Mouse (Mus musculus) kidney, adult 18-20 months (tissue): ENCODE measurements around the gene Mef2c.

Source experiments
- DNase-seq: peaks from one replicate; pipeline ENCODE4 v3.0.0; 2021

The Mef2c gene

DNA sequence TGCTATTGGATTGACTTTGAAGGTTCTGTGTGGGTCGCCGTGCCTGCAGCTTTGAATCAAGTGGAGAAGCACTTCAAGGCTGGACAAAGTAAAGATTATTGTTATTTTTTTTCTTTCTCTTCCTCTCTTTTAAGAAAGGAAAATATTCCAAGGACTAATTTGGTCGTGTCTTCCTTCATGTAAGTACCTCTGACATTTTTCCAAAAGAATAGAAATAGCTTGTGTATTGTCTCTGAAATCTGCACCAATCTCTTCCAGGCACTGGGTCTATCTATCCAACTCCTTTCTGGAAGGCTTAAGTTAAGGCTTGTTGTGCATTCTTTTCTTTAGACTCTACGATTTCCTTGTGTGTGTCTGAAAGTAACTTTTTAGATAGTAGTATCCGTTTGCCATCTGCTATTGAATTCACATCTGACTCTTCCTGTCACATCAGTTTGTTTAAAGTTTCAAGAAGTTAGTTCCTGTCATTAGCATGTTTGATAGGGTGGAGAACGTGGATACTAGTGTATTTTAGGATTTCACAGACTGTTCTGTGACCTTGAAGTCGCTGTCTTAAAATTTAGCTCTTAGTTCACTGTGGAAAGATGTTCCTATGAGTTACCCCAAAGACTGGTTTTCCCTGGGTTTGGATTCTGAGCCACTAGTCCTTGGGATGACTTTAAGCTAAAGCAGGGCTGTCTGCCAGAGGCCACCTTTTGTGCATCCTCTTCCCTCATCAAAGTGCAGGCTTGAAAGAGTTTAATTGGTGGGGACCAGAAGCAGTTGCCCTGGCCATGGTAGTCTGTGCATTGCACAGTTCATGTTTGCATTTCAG lies 21.3 kb downstream of the Mef2c start:
- no peak for DNase-seq

DNA sequence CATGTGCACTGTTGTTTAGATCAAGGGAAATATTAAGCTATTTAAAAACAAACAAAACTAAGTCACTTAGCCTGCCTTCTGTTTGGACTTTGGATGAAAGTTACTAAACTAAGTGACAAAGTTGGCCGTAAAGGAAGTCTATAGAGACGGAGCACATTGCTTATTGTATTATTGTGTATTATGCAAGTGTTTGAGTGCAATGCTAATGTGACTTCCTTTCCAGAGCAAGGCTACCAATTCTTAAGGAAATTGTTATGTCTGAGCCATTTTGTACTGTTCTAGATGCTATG lies 21.8 kb downstream of the Mef2c start:
- no peak for DNase-seq

DNA sequence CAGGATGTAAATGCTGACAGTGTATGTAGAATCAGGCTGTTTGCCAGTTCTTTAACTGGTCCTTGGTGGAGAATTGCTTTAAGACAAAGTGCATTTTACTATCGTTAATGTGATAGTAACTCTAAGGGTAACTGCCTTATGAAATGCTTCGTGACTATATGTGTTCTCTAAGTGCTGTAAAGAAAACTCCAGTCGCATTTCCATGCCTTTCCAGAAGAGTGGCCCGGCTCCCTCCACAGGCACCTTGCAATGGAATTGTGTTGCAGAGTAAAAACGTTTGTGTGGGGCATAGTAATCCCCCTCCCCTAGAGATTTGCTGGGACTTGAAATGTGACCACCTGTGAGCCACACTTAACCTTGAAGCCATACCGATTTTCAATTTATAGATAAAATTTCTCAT lies 22.2 kb downstream of the Mef2c start:
- no peak for DNase-seq

- no peak for DNase-seq
Observed at GRCm38 (mm10) chr13:83527921-83528320, 24.1 kb downstream of the Mef2c start.

GRCm38 (mm10) chr13:83529729-83530314 lies 26.0 kb downstream of the Mef2c start:
- DNase-seq = no peak

- DNase-seq = no peak
Observed at GRCm38 (mm10) chr13:83530889-83531288, 27.1 kb downstream of the Mef2c start.

GRCm38 (mm10) chr13:83531968-83532591 lies 28.2 kb downstream of the Mef2c start:
- no peak for DNase-seq

DNA sequence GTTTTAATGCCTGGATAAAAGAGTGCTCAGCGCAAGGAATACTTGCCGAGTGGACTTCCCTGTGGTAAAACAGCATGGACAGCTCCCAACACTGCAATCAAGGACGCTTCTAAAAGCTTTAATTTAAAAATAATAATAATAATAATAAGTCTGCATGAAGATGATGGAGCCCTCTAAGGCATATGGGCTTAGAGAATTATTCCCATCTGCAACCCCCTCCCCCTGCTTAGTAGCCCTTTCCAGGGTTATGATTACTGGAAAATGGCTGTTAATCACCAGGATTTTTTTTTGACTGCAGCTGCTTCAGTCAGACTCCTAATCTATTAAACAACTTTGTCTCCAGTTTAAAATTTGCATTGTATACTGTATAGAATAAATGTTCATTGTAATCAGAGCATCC lies 32.5 kb downstream of the Mef2c start:
- DNase-seq = no peak

GRCm38 (mm10) chr13:83537163-83537562 lies 33.3 kb downstream of the Mef2c start:
- no peak for DNase-seq

DNA sequence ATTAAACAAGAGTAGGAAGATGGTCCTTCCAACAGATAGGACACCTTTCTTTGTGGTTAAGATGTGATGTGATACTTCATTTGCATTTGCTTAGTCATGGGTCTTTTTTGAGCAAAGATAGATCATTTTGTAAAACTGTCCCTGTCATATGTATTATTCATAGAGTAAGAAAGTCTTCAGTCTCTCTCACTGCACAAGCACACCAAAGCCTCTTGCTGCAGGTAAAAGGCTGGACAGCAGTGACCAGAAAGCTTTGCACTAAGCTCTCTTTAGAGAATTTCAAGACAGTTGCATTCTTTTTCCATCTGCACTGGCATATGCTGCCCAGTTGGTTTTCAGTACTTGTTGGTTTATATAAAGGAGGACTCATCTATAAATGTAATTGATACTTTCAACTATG lies 36.1 kb downstream of the Mef2c start:
- no peak for DNase-seq

DNA sequence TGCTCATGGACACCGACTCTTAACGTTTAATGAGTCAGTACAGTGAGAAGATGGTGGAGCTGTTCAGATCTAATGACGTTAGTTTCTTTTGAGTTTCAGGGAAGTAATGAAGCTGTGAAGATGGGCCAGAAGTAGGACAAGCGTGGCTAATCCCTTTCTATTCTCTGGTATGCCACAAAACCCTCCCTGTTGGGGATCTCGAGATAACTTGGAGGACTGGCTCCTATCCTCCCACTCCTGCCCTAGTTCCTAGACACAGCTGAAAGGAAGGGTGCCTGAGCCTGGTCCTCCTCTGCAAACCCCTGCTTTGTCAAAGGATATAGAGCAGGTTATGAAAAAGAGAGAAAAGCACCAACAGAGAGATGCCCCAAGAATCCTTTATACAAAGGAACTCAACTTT lies 38.8 kb downstream of the Mef2c start:
- no peak for DNase-seq

DNA sequence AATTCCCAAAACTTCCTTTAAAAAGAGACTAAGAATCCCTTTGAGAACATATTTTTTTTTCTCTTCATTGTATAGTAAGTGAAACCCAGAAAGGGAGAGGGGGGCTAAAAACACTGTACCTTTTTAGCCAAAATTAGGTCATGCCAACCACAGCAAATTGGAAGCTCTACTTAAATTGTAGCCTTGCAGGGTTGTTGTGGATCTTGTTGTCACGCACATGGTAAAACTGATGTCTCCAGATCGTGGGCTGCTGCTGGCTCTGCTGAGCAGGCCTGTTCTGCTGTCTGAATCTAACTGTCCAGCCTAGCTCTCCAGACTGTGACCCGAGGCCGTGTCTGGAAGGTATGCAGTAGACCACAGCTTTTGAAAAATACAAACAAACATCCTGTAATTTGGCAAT lies 40.9 kb downstream of the Mef2c start:
- no peak for DNase-seq

GRCm38 (mm10) chr13:83546876-83547275 lies 43.0 kb downstream of the Mef2c start:
- DNase-seq = no peak

GRCm38 (mm10) chr13:83551259-83551658 lies 47.4 kb downstream of the Mef2c start:
- no peak for DNase-seq

GRCm38 (mm10) chr13:83552051-83552450 lies 48.2 kb downstream of the Mef2c start:
- DNase-seq = no peak

DNA sequence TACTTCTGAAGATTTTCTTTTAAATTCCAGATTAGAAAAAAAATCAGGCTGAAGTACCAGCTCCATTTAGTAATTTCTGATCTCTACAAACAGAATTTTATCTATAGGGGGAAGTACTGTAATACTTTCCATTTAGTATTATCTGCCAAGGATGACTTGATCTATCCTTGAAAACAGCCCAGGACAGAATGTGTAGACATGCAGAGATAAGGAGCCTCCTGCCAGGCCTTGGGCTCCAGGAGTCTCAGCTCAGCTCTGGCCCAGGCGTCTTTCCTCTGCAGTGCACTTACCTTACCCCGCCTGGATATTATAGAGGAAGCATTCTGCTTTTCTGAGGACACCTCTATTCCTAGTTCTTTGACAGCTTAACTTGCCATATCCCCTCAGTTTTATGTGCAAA lies 59.4 kb downstream of the Mef2c start:
- no peak for DNase-seq

DNA sequence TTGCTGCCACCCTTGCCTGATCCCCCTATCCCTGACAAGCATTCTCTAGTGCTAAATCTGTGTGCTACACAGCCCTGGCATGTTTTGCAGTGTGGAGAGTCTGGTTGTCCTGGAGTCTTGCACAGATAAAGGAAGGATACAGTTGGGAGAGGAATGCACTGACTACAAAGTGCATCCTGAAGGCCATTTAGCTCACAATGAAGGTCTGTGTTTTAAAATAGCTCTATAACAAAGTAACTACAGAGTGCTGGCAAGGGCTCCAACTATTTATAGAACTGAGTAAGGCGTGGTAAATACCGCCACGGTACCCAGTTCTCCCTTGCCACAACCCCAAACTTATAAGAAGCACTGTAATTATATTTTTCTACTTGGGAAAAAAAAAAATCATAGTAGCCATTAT lies 61.9 kb downstream of the Mef2c start:
- DNase-seq = no peak

- no peak for DNase-seq
Observed at GRCm38 (mm10) chr13:83566180-83566579, 62.3 kb downstream of the Mef2c start.

DNA sequence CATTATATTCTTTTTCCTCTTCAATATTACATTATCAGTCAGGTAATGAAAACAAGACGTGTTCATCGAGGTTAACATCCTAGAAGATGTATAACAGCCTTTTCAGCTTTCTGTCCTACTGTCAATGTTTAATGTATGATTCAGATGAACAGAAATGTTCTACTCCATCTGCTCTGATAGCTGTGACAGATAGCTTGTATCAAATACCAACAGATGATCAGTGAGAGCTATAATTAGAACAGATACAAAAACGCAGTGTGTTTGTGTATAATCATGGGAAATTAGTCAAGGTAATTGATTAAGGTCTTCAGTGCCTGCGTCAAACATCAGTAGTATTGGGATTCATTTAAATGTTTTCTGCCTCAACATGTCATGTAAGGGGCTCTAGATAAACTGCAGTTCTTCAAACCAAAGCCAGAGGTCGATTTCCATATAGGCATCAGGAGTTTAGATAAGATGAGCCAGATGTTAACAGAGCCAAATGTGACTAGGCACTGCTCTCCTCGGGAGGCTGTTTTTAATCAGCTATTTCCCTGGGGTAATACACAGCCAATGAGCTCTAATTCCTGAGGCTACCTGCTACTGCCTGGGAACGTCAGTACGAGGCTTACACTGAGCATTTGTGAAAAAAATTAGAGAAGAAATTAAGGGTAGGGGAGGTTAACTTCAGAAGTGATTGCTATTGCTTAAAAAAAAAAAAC lies 63.1 kb downstream of the Mef2c start:
- DNase-seq = no peak

- DNase-seq = no peak
Observed at GRCm38 (mm10) chr13:83567681-83568080, 63.8 kb downstream of the Mef2c start.

DNA sequence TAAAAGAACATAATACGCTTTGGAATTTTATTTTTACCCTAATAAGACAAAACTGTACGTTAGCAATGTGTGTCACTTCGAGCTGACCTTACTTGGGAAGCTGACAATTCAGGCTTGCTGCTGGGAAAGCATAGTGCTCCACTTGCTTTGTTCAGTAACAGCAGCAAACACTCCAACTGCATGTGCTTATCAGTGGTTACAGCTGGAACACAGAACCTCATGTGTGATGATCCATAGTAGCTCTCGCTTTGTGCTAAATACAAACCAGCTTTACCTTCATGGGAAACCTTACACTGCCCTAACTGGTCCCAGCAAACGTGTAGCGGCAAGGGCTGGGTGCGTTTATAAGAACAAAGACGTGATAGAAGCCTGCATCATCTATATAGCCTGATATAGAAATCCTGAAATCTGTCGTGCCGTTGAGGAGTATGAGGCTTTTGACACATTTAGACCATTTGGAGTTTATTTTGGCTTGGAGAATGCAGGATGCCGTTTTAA lies 65.0 kb downstream of the Mef2c start:
- DNase-seq = no peak

- peak; percentile 48 for DNase-seq
Observed at GRCm38 (mm10) chr13:83571973-83572447, 68.2 kb downstream of the Mef2c start.

DNA sequence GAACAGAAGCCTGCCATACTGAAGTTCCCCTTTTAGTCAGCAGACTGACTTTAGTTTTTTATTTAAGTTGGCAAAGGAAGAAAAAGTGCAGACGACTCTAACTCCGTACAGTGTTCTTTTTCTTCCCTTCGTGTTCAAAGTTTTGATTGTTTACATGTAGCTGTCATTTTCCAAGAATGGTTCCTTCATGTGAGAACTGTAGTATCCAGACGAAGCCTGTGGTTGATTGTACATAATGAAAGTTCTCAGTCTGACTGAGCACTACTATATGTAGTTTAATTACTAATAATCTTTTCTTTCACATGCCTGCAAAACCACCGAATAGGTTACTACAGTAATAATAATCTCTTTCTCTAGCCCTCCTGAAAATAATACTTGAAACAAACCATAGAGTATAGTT lies 68.6 kb downstream of the Mef2c start:
- no peak for DNase-seq

DNA sequence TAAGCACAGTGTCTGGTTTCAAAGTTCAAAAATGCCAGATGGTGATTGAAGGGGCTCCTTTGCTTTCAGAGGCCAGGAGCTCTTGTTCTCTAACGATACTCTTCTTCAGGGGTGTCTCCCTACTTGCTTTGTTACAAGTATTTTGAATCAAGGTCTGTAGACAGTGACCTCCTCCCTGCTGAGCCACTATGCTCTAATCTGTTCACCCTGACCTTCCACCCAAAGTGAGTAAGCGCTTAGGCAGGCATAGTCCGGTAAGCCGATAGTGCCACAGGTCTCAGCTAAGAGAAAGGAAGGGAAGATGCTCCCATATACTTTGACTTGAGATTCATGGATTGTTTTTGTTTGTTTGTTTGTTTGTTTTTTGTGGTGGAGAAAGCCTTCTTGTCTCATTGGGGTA lies 69.5 kb downstream of the Mef2c start:
- DNase-seq = no peak
